Mouse (Mus musculus) E14TG2a.4 (cell line): ENCODE results near the gene Rapgef4.

Experiments
- CTCF ChIP-seq: conservative IDR thresholded peaks from 2 replicates; pipeline ENCODE4 v1.5.1; 2014; ENCODE audit warnings: low read length
- POU5F1 ChIP-seq: IDR thresholded peaks from 2 replicates; pipeline ENCODE4 v1.6.1; 2014; ENCODE audit warnings: low read length, borderline replicate concordance

DNA sequence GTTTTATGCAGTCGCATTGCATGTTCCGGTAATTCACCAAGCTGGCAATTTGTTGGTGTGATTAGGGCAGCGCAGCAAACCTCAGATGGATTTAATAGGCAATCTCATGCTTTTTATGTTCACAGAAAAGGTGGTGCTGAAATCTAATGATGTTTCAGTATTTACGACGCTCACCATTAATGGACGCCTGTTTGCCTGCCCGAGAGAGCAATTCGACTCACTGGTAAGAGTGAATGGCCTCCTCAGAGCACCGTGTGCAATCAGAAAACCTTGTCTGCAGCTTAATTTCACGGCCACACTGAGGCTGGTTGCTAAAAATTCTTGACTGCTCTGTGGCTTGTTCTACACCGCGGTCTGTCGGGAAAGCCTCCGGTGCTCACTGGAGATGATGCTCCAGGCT, 247.8 kb downstream of the Rapgef4 start:
- no peak for TF ChIP-seq CTCF
- no peak for TF ChIP-seq POU5F1
